Mouse (Mus musculus) CH12.LX (cell line): Measurements from ENCODE around the gene Casz1. TPM values are rescaled to one million over a fixed set of nuclear protein-coding genes. Genes with fewer than 3 reads are reported as not detected.

Source experiments
- DNase-seq: peaks from one replicate; pipeline ENCODE4 v3.0.0-alpha.2; 2013; ENCODE audit errors: extremely low read depth
- H3K27ac ChIP-seq: 2 replicates; pipeline ENCODE4 v1.5.1; 2012; ENCODE audit warnings: low read depth, mild to moderate bottlenecking, control low read depth, moderate library complexity; ENCODE audit not compliant: insufficient read depth
- H3K27me3 ChIP-seq: replicated peaks from 2 replicates; pipeline ENCODE3; 2012; ENCODE audit warnings: inconsistent platforms
- H3K36me3 ChIP-seq, 2 experiments: replicated peaks in 1 of 2; 2 replicates each; pipeline versions ENCODE3 to v1.6.1; 2012; ENCODE audit warnings: inconsistent platforms in 1 of 2, low read length in 1 of 2, mild to moderate bottlenecking in 1 of 2, mixed read lengths in 1 of 2, moderate library complexity in 1 of 2; ENCODE audit not compliant: control insufficient read depth in 1 of 2, insufficient read depth in 1 of 2
- H3K4me1 ChIP-seq, 2 experiments: 2 replicates each; pipeline ENCODE4 v1.6.1; 2012; ENCODE audit warnings: inconsistent platforms in 1 of 2, moderate library complexity in 1 of 2; ENCODE audit not compliant: insufficient read depth in 2 of 2, control insufficient read depth in 1 of 2
- H3K4me2 ChIP-seq: 2 replicates; pipeline ENCODE4 v1.6.1; 2012; ENCODE audit warnings: low read depth, mild to moderate bottlenecking, control low read depth; ENCODE audit not compliant: poor library complexity, insufficient read depth, severe bottlenecking
- H3K4me3 ChIP-seq, 3 experiments: fragments of 150-350 bp in 1 of 3; sonication (generic) in 1 of 3; replicated peaks in 1 of 3; 2 replicates each; pipeline versions ENCODE3 to v1.5.1; 2011 to 2012; ENCODE audit warnings: low read depth in 2 of 3, low read length in 2 of 3, mild to moderate bottlenecking in 2 of 3, moderate library complexity in 2 of 3, control low read depth in 1 of 3, improper control_type of control experiment in 1 of 3, inconsistent platforms in 1 of 3, mixed read lengths in 1 of 3; ENCODE audit not compliant: poor library complexity in 1 of 3
- H3K79me2 ChIP-seq: replicated peaks from 2 replicates; pipeline ENCODE4 v1.6.1; 2012; ENCODE audit warnings: mild to moderate bottlenecking, moderate library complexity; ENCODE audit not compliant: control insufficient read depth, poor library complexity, insufficient read depth, severe bottlenecking; ENCODE audit errors: extremely low read depth
- H3K9ac ChIP-seq: 2 replicates; pipeline ENCODE4 v1.6.1; 2012; ENCODE audit warnings: low read depth, mild to moderate bottlenecking, control low read depth, moderate library complexity; ENCODE audit not compliant: insufficient read depth
- H3K9me3 ChIP-seq: replicated peaks from 2 replicates; pipeline ENCODE3; 2012; ENCODE audit warnings: low read length, inconsistent platforms, mixed read lengths
- CHD2 ChIP-seq: IDR thresholded peaks from 2 replicates; pipeline ENCODE4 v1.6.1; 2011; ENCODE audit warnings: low read length, improper control_type of control experiment
- CTCF ChIP-seq, 2 experiments: IDR thresholded peaks in 1 of 2; conservative IDR thresholded peaks in 1 of 2; 2 replicates each; pipeline ENCODE4 v1.5.1; 2011 to 2012; ENCODE audit warnings: low read depth in 2 of 2, low read length in 2 of 2, improper control_type of control experiment in 1 of 2, inconsistent platforms in 1 of 2, mild to moderate bottlenecking in 1 of 2, moderate library complexity in 1 of 2
- E2F4 ChIP-seq: IDR thresholded peaks from 2 replicates; pipeline ENCODE4 v1.6.1; 2011; ENCODE audit warnings: low read depth, low read length, improper control_type of control experiment; ENCODE audit not compliant: insufficient replicate concordance
- ETS1 ChIP-seq: conservative IDR thresholded peaks from 2 replicates; pipeline ENCODE4 v1.6.1; 2012; ENCODE audit warnings: low read depth, mild to moderate bottlenecking, inconsistent platforms, low read length, improper control_type of control experiment, moderate library complexity
- GABPA ChIP-seq: IDR thresholded peaks from 2 replicates; pipeline ENCODE4 v1.6.1; 2012; ENCODE audit warnings: low read depth, low read length, improper control_type of control experiment, inconsistent platforms; ENCODE audit not compliant: insufficient replicate concordance
- HCFC1 ChIP-seq: IDR thresholded peaks from 2 replicates; pipeline ENCODE4 v1.6.1; 2012; ENCODE audit warnings: low read depth, mild to moderate bottlenecking, inconsistent platforms, low read length, improper control_type of control experiment
- JUN ChIP-seq: IDR thresholded peaks from 2 replicates; pipeline ENCODE4 v1.6.1; 2011; ENCODE audit warnings: low read depth, mild to moderate bottlenecking, low read length, improper control_type of control experiment, moderate library complexity; ENCODE audit not compliant: insufficient read depth
- JUND ChIP-seq: conservative IDR thresholded peaks from 2 replicates; pipeline ENCODE4 v1.6.1; 2011; ENCODE audit warnings: low read depth, low read length, improper control_type of control experiment
- MAFK ChIP-seq: IDR thresholded peaks from 2 replicates; pipeline ENCODE4 v1.6.1; 2011; ENCODE audit warnings: low read length, improper control_type of control experiment; ENCODE audit not compliant: insufficient replicate concordance
- MEF2A ChIP-seq: IDR thresholded peaks from 2 replicates; pipeline ENCODE4 v1.6.1; 2014; ENCODE audit warnings: low read depth, mild to moderate bottlenecking, inconsistent platforms, low read length, improper control_type of control experiment, borderline replicate concordance
- PAX5 ChIP-seq: IDR thresholded peaks from 2 replicates; pipeline ENCODE4 v1.6.1; 2012; ENCODE audit warnings: low read length, inconsistent platforms, mixed read lengths
- POLR2A ChIP-seq: IDR thresholded peaks from 2 replicates; pipeline ENCODE4 v1.6.1; 2011; ENCODE audit warnings: low read depth, mild to moderate bottlenecking, improper control_type of control experiment, low read length
- POLR2AphosphoS2 ChIP-seq: IDR thresholded peaks from 2 replicates; pipeline ENCODE4 v1.6.1; 2011; ENCODE audit warnings: low read depth, low read length, improper control_type of control experiment
- RAD21 ChIP-seq: IDR thresholded peaks from 2 replicates; pipeline ENCODE4 v1.6.1; 2011; ENCODE audit warnings: low read depth, mild to moderate bottlenecking, low read length, improper control_type of control experiment, moderate library complexity
- RCOR1 ChIP-seq: conservative IDR thresholded peaks from 2 replicates; pipeline ENCODE4 v1.6.1; 2012; ENCODE audit warnings: low read depth, mild to moderate bottlenecking, inconsistent platforms, low read length, improper control_type of control experiment
- SIN3A ChIP-seq: IDR thresholded peaks from 2 replicates; pipeline ENCODE4 v1.6.1; 2012; ENCODE audit warnings: low read length, improper control_type of control experiment, inconsistent platforms
- USF2 ChIP-seq: conservative IDR thresholded peaks from 2 replicates; pipeline ENCODE4 v1.6.1; 2011; ENCODE audit warnings: low read depth, low read length, improper control_type of control experiment
- ZC3H11A ChIP-seq: IDR thresholded peaks from 2 replicates; pipeline ENCODE4 v1.6.1; 2012; ENCODE audit warnings: low read depth, mild to moderate bottlenecking, inconsistent platforms, low read length, improper control_type of control experiment
- ZKSCAN1 ChIP-seq: IDR thresholded peaks from 2 replicates; pipeline ENCODE4 v1.6.1; 2012; ENCODE audit warnings: low read depth, inconsistent platforms, low read length, improper control_type of control experiment, borderline replicate concordance
- ZNF384 ChIP-seq: IDR thresholded peaks from 2 replicates; pipeline ENCODE4 v1.6.1; 2012; ENCODE audit warnings: low read depth, low read length, improper control_type of control experiment, inconsistent platforms
- dilution Hi-C: fragments of 300-500 bp; cut with MboI; formaldehyde crosslinking; loops from 2 replicates; pipeline ENCODE4 v1.14.3; 2020; ENCODE audit warnings: low sequenced_read_pairs; ENCODE audit not compliant: extremely low pct_unique_long_range_greater_than_20kb, extremely low pct_ligation_motif_present
- in situ Hi-C: fragments of 300-500 bp; cut with MboI; formaldehyde crosslinking; loops from 3 replicates; pipeline ENCODE4 v1.14.3; 2019; ENCODE audit warnings: low sequenced_read_pairs, low pct_ligation_motif_present, low pct_unique_long_range_greater_than_20kb, mixed read lengths
- polyA plus RNA-seq: library from polyadenylated mRNA; unstranded; fragments of >175 nt; gene quantifications from 2 replicates; pipeline ENCODE4 v1.2.1, GENCODE M21; 2012; ENCODE audit warnings: low read depth; ENCODE audit not compliant: insufficient read length
- total RNA-seq, 2 experiments: library from RNA; depleted of rRNA; stranded (reverse); fragments of 300-350 nt in 1 of 2; fragments of >200 nt in 1 of 2; gene quantifications; 2 replicates each; pipeline ENCODE4 v1.2.3; 2012 to 2014

Casz1 gene
- total and polyA plus RNA-seq, 3 experiments = 0.12 to 0.36 (median 0.17) TPM

- Histone ChIP-seq H3K4me1 (peaks cover under 1 to 34% of the 10 kb centered on the region in 2 experiments; a peak in 2 of 4 replicates), H3K27me3 (no peaks in the 10 kb centered on the region), H3K27ac (no peak overlapping the region), H3K4me3 (no peak overlapping the region), H3K79me2 (no peaks in the 10 kb centered on the region), H3K9ac (no peak overlapping the region), H3K36me3 (peaks cover 6 to 84% of the 10 kb centered on the region in 2 experiments), H3K4me2 (no peak overlapping the region), H3K9me3 (no peaks in the 10 kb centered on the region)
- in situ Hi-C loops (no loop called here), dilution Hi-C loops (no loop called here)
- no peak for DNase-seq
- no peak for TF ChIP-seq GABPA
- TF ChIP-seq CHD2 = no peak
- TF ChIP-seq CTCF (conservative IDR thresholded peaks at IDR 0.05 in 1 of 2, IDR thresholded peaks at IDR 0.05 in 1 of 2; ENCODE audit: low read depth in 2 of 2, low read length in 2 of 2) = no peak
- no peak for TF ChIP-seq ZC3H11A
- TF ChIP-seq MEF2A = no peak
- TF ChIP-seq JUN = no peak
Observed at GRCm38 (mm10) chr4:148974833-148975232, 170.6 kb downstream of the Casz1 start.

- H3K36me3 ChIP-seq = peaks cover 10 to 80% of the 10 kb centered on the region in 2 experiments
Observed at GRCm38 (mm10) chr4:148978221-148978855, 174.1 kb downstream of the Casz1 start.

DNA sequence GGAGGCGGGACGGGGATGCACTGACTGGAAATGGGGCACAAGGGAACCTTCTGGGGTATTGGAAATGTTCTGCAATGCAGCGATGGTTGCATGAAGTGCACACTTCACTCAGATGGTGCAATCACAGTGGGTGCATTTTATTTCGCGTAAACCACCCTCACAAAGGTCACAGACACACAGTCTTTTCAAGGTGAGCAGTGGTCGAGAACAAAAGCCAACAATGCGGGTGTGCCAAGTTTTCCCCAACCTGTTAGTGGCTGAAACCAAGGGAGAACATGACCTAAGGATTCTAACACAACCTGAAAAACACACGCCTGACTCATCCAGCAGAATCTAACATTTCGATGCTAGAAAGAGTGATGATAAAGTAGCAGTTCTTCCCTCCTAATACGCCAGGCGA is 174.7 kb downstream of the Casz1 start:
- dilution Hi-C loops = no loop called here
- Histone ChIP-seq H3K79me2 (no peaks in the 10 kb centered on the region), H3K36me3 (peaks cover 14 to 82% of the 10 kb centered on the region in 2 experiments), H3K4me1 (peaks cover 0 to 11% of the 10 kb centered on the region in 2 experiments; a peak in 1 of 4 replicates), H3K27me3 (no peaks in the 10 kb centered on the region), H3K9me3 (no peaks in the 10 kb centered on the region), H3K4me2 (no peak overlapping the region), H3K4me3 (no peak overlapping the region), H3K9ac (no peak overlapping the region), H3K27ac (no peak overlapping the region)
- in situ Hi-C loops = no loop called here
- no peak for TF ChIP-seq MAFK
- TF ChIP-seq POLR2AphosphoS2 = no peak
- DNase-seq = no peak

More at GRCm38 (mm10) chr4:148978221-148978855, 174.1 kb downstream of the Casz1 start:
- Histone ChIP-seq H3K4me2 (no peak overlapping the region), H3K27ac (no peak overlapping the region), H3K4me3 (no peak overlapping the region), H3K27me3 (no peaks in the 10 kb centered on the region), H3K4me1 (peaks cover 0 to 11% of the 10 kb centered on the region in 2 experiments; a peak in 1 of 4 replicates), H3K9me3 (no peaks in the 10 kb centered on the region), H3K9ac (no peak overlapping the region), H3K79me2 (no peaks in the 10 kb centered on the region)
- in situ Hi-C loops (no loop called here), dilution Hi-C loops (no loop called here)
- TF ChIP-seq ETS1 (no peak), E2F4 (no peak), POLR2A (no peak), HCFC1 (no peak), POLR2AphosphoS2 (no peak), RAD21 (no peak), JUND (no peak), ZNF384 (no peak), PAX5 (no peak), USF2 (no peak), CTCF (conservative IDR thresholded peaks at IDR 0.05 in 1 of 2, IDR thresholded peaks at IDR 0.05 in 1 of 2; ENCODE audit: low read depth in 2 of 2, low read length in 2 of 2) (no peak), SIN3A (no peak), JUN (no peak), RCOR1 (no peak), ZKSCAN1 (no peak)
- no peak for DNase-seq
